Mouse (Mus musculus): ENCODE measurements around the gene Primpol.

GRCm38 (mm10) chr8:46573446-46573845, 43.6 kb downstream of the Primpol start:
- TF ChIP-seq CTCF (IDR thresholded peaks at IDR 0.05; ENCODE audit: low read depth): no peak
- no peak for TF ChIP-seq EP300 (IDR thresholded peaks at IDR 0.05; ENCODE audit: low read depth)
